Mouse (Mus musculus) midbrain, embryonic 11.5 days (tissue): ENCODE data around the gene Tenm3. TPM values are rescaled to one million over a fixed set of nuclear protein-coding genes. Genes with fewer than 3 reads are reported as not detected.

ENCODE experiments used
- ATAC-seq: fragments of 200-750 bp; cut with Nextera tagmentation; 2 replicates; pipeline ENCODE4 v1.8.0; 2017; ENCODE audit warnings: moderate TSS enrichment, moderate library complexity; ENCODE audit not compliant: low FRiP score
- DNase-seq: peaks from one replicate; pipeline ENCODE4 v3.0.0; 2015; ENCODE audit warnings: low spot score; ENCODE audit errors: missing footprints
- H3K27ac ChIP-seq: fragments of 300-500 bp; sonication (generic); 2 replicates; pipeline ENCODE4 v1.5.1; 2014; ENCODE audit warnings: low read depth, low read length
- H3K27me3 ChIP-seq: fragments of 300-500 bp; sonication (generic); 2 replicates; pipeline ENCODE4 v1.6.1; 2014; ENCODE audit warnings: mild to moderate bottlenecking, low read length, moderate library complexity, mixed read lengths; ENCODE audit not compliant: control insufficient read depth, insufficient read depth
- H3K36me3 ChIP-seq: fragments of 300-500 bp; sonication (generic); 2 replicates; pipeline ENCODE4 v1.6.1; 2014; ENCODE audit warnings: mild to moderate bottlenecking, low read length, moderate library complexity, mixed read lengths; ENCODE audit not compliant: control insufficient read depth, insufficient read depth
- H3K4me1 ChIP-seq: fragments of 300-500 bp; sonication (generic); 2 replicates; pipeline ENCODE4 v1.6.1; 2014; ENCODE audit warnings: low read length; ENCODE audit not compliant: control insufficient read depth, insufficient read depth
- H3K4me2 ChIP-seq: fragments of 300-500 bp; sonication (generic); 2 replicates; pipeline ENCODE4 v1.6.1; 2014; ENCODE audit warnings: mild to moderate bottlenecking, moderate library complexity
- H3K4me3 ChIP-seq: fragments of 300-500 bp; sonication (generic); 2 replicates; pipeline ENCODE4 v1.5.1; 2014; ENCODE audit warnings: low read depth, low read length
- H3K9ac ChIP-seq: fragments of 300-500 bp; sonication (generic); 2 replicates; pipeline ENCODE4 v1.6.1; 2014; ENCODE audit warnings: low read length
- H3K9me3 ChIP-seq: fragments of 300-500 bp; sonication (generic); 2 replicates; pipeline ENCODE4 v1.6.1; 2016; ENCODE audit warnings: low read length; ENCODE audit not compliant: control insufficient read depth
- WGBS: fragments of 180-500 bp; shearing (Covaris S2); extraction: QIAGEN DNeasy Blood & Tissue Kit; methylation state at CpG from one replicate; pipeline ENCODE4 v1.1.7; 2014; 5-methylcytosine and 5-hydroxymethylcytosine counted together
- polyA plus RNA-seq: library from polyadenylated mRNA; unstranded; fragments of >200 nt; fragmentation: Nextera tagmentation; extraction: Ambion mirVana; gene quantifications from 2 replicates; pipeline ENCODE4 v1.2.1, GENCODE M21; 2014

Gene Tenm3
- polyA plus RNA-seq, 1 experiment from 2014 or later = 39.6 TPM

GRCm38 (mm10) chr8:48385833-48386232 lies 457.9 kb downstream of the Tenm3 start:
- no peak overlapping the region for H3K4me3 ChIP-seq
- no peaks in the 10 kb centered on the region for H3K4me1 ChIP-seq
- H3K27me3 ChIP-seq = no peaks in the 10 kb centered on the region
- DNase-seq (no peak), ATAC-seq (no peak)
- WGBS = 81% methylated on average over 10 of the region's 10 CpGs
- H3K27ac ChIP-seq = no peak overlapping the region
- H3K4me2 ChIP-seq = no peak overlapping the region
- H3K9ac ChIP-seq = no peak overlapping the region
- H3K9me3 ChIP-seq = no peaks in the 10 kb centered on the region
- H3K36me3 ChIP-seq = no peaks in the 10 kb centered on the region

DNA sequence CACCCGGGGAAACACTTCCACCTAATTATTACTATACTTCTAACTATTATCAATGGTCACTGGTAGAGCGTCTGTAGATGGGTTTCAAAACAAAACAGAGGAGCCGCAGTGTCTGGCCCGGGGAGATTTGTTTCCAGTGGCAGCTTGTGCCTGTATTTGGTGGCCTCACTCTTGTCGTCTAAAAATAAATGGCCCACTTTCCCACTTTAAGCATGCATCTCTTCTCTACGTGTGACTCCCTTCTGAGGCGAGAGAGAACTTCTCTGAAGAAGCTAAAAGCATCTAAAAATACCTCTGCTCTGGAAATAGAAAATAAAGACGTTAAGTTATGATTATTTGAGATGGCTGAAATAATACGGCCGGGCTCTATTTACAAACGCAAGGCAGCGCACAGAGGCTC lies 463.7 kb downstream of the Tenm3 start:
- no peaks in the 10 kb centered on the region for H3K27me3 ChIP-seq
- H3K27ac ChIP-seq = no peak overlapping the region
- no peak overlapping the region for H3K4me2 ChIP-seq
- ATAC-seq = no peak
- no peak overlapping the region for H3K9ac ChIP-seq
- H3K36me3 ChIP-seq = no peaks in the 10 kb centered on the region
- WGBS = 88% methylated on average over 12 of the region's 12 CpGs
- DNase-seq = no peak
- H3K4me3 ChIP-seq = no peak overlapping the region
- H3K9me3 ChIP-seq = no peaks in the 10 kb centered on the region
- peaks cover 2% of the 10 kb centered on the region; the same call in 1 of the 2 replicates for H3K4me1 ChIP-seq

GRCm38 (mm10) chr8:48376774-48377173 lies 467.0 kb downstream of the Tenm3 start:
- WGBS = 88% methylated on average over 6 of the region's 6 CpGs
- ATAC-seq (no peak), DNase-seq (no peak)
- Histone ChIP-seq H3K9me3 (no peaks in the 10 kb centered on the region), H3K27me3 (no peaks in the 10 kb centered on the region), H3K9ac (no peak overlapping the region), H3K4me1 (peaks cover 2% of the 10 kb centered on the region; the same call in 1 of the 2 replicates), H3K27ac (no peak overlapping the region), H3K36me3 (no peaks in the 10 kb centered on the region), H3K4me3 (no peak overlapping the region), H3K4me2 (no peak overlapping the region)

- H3K27ac ChIP-seq = no peak overlapping the region
- no peak overlapping the region for H3K4me2 ChIP-seq
- no peaks in the 10 kb centered on the region for H3K27me3 ChIP-seq
- H3K36me3 ChIP-seq = no peaks in the 10 kb centered on the region
- H3K9me3 ChIP-seq = no peaks in the 10 kb centered on the region
- peaks cover 2% of the 10 kb centered on the region; the same call in 1 of the 2 replicates for H3K4me1 ChIP-seq
- H3K4me3 ChIP-seq = no peak overlapping the region
- no peak overlapping the region for H3K9ac ChIP-seq
- ATAC-seq (0 out of 2 replicates have a peak, but pooled peaks have one; percentile 24), DNase-seq (no peak)
- WGBS = 65% methylated on average over 5 of the region's 5 CpGs
Measured at GRCm38 (mm10) chr8:48375183-48375582, 468.6 kb downstream of the Tenm3 start.

DNA sequence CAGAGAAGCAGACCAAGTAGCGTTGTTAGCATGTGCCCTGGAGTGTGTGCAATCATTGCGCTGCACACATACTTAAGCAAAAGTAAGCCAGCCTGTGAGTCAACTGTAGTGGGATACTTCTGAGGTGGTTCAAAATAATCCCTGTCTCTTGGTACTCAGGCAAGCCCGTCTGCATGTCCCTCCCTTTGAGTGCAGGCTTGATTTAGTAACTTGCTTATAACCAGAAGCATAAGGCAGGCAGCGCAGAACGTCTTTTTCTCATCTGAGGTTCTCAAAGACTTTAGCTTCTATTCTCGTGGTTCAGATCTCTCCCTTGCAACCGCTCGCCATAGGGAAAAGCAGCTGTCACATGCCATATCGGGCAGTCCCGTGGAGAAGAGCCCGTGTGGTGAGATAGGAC lies 470.3 kb downstream of the Tenm3 start:
- Histone ChIP-seq H3K4me1 (peaks cover 2% of the 10 kb centered on the region; the same call in 1 of the 2 replicates), H3K27me3 (no peaks in the 10 kb centered on the region), H3K36me3 (no peaks in the 10 kb centered on the region), H3K9ac (no peak overlapping the region), H3K27ac (no peak overlapping the region), H3K4me2 (no peak overlapping the region), H3K9me3 (no peaks in the 10 kb centered on the region), H3K4me3 (no peak overlapping the region)
- WGBS = 90% methylated on average over 11 of the region's 11 CpGs
- ATAC-seq = no peak
- no peak for DNase-seq

- Histone ChIP-seq H3K4me3 (no peak overlapping the region), H3K4me1 (peaks cover 8% of the 10 kb centered on the region), H3K9ac (no peak overlapping the region), H3K27ac (no peak overlapping the region), H3K36me3 (no peaks in the 10 kb centered on the region), H3K27me3 (no peaks in the 10 kb centered on the region), H3K4me2 (no peak overlapping the region), H3K9me3 (no peaks in the 10 kb centered on the region)
- 91% methylated on average over 10 of the region's 10 CpGs for WGBS
- DNase-seq (no peak), ATAC-seq (no peak)
Measured at GRCm38 (mm10) chr8:48367164-48367563, 476.6 kb downstream of the Tenm3 start.

GRCm38 (mm10) chr8:48356849-48357248 lies 486.9 kb downstream of the Tenm3 start:
- H3K9me3 ChIP-seq = no peaks in the 10 kb centered on the region; the same call in 1 of the 2 replicates
- ATAC-seq = no peak
- no peak for DNase-seq
- H3K27ac ChIP-seq = no peak overlapping the region
- H3K4me3 ChIP-seq = no peak overlapping the region
- no peak overlapping the region for H3K9ac ChIP-seq
- H3K36me3 ChIP-seq = peaks cover 2% of the 10 kb centered on the region; the same call in 1 of the 2 replicates
- H3K4me2 ChIP-seq = no peak overlapping the region
- 86% methylated on average over 2 of the region's 2 CpGs for WGBS
- no peaks in the 10 kb centered on the region for H3K27me3 ChIP-seq
- no peaks in the 10 kb centered on the region for H3K4me1 ChIP-seq

- H3K4me2 ChIP-seq = no peak overlapping the region
- no peak overlapping the region for H3K9ac ChIP-seq
- no peaks in the 10 kb centered on the region for H3K27me3 ChIP-seq
- H3K4me3 ChIP-seq = no peak overlapping the region
- no peaks in the 10 kb centered on the region; the same call in 1 of the 2 replicates for H3K9me3 ChIP-seq
- no peak overlapping the region for H3K27ac ChIP-seq
- no peaks in the 10 kb centered on the region for H3K4me1 ChIP-seq
- DNase-seq = no peak
- WGBS = 93% methylated on average over 6 of the region's 6 CpGs
- H3K36me3 ChIP-seq = peaks cover 2% of the 10 kb centered on the region; the same call in 1 of the 2 replicates
- no peak for ATAC-seq
Measured at GRCm38 (mm10) chr8:48353458-48353857, 490.3 kb downstream of the Tenm3 start.

GRCm38 (mm10) chr8:48348901-48349300 lies 494.9 kb downstream of the Tenm3 start:
- no peak for ATAC-seq
- 97% methylated on average over 5 of the region's 5 CpGs for WGBS
- no peak overlapping the region for H3K9ac ChIP-seq
- H3K9me3 ChIP-seq = no peaks in the 10 kb centered on the region; the same call in 1 of the 2 replicates
- no peaks in the 10 kb centered on the region; the same call in 1 of the 2 replicates for H3K4me1 ChIP-seq
- H3K36me3 ChIP-seq = peaks cover 2% of the 10 kb centered on the region; the same call in 1 of the 2 replicates
- no peak for DNase-seq
- H3K4me2 ChIP-seq = no peak overlapping the region
- H3K4me3 ChIP-seq = no peak overlapping the region
- H3K27ac ChIP-seq = no peak overlapping the region
- peaks cover 3% of the 10 kb centered on the region; the same call in 1 of the 2 replicates for H3K27me3 ChIP-seq
